Mouse (Mus musculus) urinary bladder, postnatal 14 days (tissue): ENCODE measurements at regions not wholly inside any gene's neighbourhood (a gene's known extent, or its start where the extent isn't known, plus 50 kb on each side); places are given as distances from the start of the nearest gene placed in this dataset.

Experiments used
- DNase-seq: peaks from one replicate; pipeline ENCODE4 v3.0.0; 2021; ENCODE audit warnings: low spot score

- no peak for DNase-seq
Observed at GRCm38 (mm10) chr8:125367374-125367773, 202.2 kb downstream of the Sipa1l2 start.

DNA sequence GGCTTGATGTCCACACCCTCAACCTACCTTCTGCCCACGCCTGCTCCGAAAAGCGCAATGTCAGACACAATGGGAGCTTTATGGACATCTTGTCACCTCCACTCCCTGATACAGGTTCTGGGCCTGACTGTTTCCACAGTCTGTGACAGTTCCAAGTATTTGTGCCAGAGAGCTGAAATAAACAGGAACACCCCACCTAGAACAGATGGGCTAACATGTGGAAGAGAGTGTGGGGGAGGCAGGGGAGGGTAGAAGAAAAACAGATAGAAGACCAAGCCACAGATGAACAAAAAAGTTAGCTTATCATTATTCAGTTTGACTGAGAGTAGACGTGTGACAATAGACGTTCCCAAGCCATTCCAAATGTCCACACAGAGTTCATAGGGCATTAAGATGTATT is 204.6 kb downstream of the Sipa1l2 start:
- no peak for DNase-seq

DNA sequence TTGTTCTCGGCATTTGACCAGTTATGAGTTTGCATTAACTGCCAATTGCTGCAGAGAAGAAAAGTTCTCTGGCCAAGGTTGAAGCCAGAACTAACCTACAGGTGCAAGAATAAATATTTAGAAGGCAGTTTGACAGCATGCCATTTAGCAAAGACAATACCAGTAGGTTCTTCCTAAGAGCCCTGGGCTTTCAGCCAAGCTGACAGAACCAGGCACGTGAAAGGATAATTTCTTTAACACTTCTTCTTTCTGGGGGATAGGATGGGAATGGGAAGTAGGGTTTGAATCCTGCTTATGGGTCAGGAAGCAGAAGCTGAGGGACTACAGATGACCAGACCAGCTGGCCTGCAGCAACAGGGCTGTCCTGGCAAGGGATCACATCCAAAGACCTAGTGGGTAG is 210.2 kb downstream of the Sipa1l2 start:
- DNase-seq: no peak

GRCm38 (mm10) chr8:125357759-125358158 is 211.8 kb downstream of the Sipa1l2 start:
- DNase-seq: no peak

GRCm38 (mm10) chr8:125355059-125355509 is 214.5 kb downstream of the Sipa1l2 start:
- DNase-seq: no peak

DNA sequence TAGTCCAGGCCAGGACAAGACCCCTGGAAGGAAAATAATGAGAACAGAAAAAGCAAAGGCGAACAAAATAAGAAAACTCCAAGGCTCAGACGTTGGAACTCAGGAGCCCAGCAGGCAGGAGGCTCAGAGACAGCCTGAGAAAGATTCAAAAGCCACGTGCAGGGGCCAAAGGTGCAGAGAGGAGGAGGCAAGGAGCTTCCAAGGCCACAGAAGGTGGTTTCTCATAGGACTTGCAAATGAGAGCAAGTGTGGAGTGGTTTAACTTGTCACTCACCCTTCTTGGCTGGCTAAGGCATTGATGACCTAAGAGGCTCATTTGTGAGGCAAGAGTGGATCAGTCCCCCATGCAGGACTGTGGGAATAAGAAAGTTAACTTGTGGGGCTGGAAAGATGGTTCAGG is 217.3 kb downstream of the Sipa1l2 start:
- no peak for DNase-seq

- DNase-seq: no peak
Observed at GRCm38 (mm10) chr8:125351486-125352032, 218.0 kb downstream of the Sipa1l2 start.

DNA sequence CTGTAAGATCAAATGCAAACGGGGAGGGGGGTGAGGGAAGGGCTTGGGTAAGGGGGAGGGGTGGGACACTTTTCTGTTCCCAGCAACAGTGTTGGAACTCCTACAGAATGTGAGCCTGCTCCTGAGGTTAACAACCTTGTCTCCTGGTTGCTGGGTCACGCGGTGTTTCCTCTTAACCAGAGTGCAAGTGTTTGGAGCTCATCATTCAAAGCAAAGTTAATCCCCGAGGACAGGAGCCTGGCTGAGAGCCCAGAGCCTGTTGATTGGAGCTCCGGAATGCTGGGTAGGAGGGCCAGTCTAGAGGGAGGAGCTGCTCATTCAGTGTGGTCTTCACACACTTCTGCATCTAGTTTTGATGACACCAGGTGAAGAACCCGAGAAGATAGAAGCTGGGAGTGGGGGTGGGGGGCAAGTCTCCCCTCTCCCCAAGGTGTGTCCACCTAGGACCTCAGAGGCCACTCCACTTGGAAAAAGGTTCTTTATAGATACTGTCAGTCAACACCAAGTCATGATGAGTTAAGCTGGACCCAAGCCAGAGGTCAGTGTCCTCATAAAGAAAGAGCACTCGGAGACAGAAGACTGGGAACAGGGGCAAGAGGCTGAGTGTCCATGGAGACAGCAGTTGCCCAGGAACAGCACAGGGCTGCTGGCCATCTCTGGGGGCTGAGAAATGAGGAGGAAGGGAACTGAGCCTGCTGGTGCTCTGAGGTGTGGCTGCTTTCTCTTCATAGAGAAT is 220.2 kb downstream of the Sipa1l2 start:
- DNase-seq: peak; percentile 67

DNA sequence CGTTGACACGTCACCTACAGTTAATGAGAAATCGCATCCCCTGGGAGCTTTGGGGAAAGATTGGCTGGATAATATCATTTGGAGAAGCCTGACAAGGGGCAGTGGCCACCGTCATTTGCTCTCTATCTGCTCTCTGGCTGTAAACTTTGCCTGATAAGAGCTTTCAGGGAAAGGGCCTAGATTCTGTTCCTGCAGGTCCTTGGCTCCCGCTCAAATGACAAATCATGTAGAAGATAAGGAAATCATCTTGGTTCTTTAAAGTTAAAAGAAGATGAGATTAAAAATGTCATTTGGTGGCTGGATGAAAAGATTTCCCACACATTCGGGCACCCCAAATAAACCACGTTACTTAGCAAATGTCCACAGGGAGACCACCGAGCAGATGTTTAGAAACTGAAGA is 223.4 kb downstream of the Sipa1l2 start:
- no peak for DNase-seq

DNA sequence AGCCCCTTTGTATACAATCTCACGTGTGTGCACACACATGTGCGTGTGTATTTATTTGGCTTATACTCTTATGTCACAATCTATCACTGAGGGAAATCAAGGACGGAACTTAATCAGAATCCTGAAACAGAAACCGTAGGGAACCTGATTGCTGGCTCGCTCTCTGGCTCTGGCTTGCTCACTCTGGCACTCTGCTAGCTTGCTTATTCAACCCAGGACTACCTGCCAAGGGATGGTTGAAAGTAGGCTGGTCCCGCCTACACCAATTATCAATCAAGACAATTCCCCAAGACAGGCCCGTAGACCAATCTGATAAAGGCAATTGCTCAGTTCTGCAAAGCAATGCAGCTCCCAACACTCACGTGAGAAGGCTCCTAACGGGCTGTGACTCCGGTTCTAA is 224.0 kb downstream of the Sipa1l2 start:
- DNase-seq: no peak

DNA sequence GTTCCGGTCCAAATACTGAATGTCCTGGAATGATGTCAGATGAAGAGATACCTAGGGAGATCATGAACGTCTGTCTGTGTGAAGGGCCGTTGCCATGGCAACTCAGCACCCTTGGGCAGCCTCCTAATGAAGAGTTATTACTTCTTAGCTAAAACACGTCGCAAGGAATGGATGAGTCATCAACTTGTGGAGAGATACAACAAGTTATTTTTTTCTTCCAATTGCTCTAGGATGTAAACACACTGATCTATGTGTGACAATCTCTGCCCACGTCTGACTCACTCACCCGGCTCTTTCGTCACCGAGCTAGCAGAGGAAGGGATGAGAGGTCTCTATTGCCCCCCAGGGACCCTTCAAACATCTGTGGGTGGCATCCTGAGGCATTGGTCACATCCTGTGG is 225.7 kb downstream of the Sipa1l2 start:
- DNase-seq: peak; percentile 18

DNA sequence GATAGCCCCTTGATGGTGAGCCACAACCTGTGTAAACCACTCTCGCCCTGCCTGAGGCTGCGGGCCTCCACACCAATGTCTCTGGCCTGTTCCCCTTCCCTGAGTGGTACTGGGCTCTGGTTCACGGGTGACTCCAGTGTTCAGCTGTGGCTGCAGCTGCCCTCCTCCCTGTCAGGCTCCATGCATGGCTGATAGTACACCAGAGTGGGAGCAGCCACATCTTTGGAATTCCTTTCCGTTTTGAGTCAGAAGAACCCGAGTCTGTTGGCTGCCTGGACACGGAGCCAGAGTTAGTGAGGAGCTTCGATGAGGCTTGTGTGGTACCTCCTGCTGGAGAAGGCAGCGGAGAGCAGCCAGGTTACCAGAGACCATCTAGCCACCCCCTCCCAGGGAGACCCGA is 227.1 kb downstream of the Sipa1l2 start:
- DNase-seq: no peak

DNA sequence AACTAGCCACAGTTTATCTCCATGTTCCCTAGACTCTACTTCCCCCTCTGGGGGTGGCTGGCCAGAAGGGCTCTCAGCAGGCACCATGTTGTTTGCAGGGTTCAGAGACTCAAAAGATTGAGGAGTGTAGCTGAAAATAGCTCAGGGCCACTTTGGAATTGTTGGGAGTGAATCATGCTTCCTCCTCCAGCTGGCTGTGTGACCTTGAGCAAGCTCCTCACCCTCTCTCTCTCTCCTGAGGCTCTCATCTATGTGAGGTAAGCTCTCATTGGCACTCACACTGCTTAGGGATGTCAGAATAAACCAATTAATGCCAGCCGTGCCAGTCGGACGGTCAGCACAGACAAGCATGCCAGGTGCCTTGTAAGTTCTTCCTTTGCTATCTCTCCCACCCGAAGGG is 228.0 kb downstream of the Sipa1l2 start:
- DNase-seq: no peak

- DNase-seq: peak; percentile 41
Observed at GRCm38 (mm10) chr8:125338222-125338621, 231.4 kb downstream of the Sipa1l2 start.

- DNase-seq: no peak
Observed at GRCm38 (mm10) chr8:125337444-125338077, 232.0 kb downstream of the Sipa1l2 start.

DNA sequence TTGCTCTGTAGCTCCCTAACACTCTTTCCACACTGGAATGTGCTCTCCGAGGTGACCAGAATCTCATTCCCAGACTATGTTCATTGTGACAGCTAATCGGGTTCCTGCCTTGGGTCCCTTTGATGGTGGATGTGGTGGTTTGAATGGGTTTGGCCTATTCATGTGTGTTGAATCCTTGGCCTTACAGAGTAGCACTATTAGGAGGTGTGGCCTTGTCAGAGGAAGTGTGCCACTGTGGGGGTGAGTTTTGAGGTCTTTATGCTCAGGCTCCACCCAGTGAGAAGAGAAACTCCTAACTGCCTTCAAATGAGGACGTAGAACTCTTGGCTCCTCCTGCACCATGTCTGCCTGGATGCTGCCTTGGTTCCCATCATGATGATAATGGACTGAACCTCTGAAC is 232.8 kb downstream of the Sipa1l2 start:
- no peak for DNase-seq

GRCm38 (mm10) chr8:125335575-125336370 is 233.8 kb downstream of the Sipa1l2 start:
- no peak for DNase-seq

- DNase-seq: no peak
Observed at GRCm38 (mm10) chr8:125335171-125335570, 234.4 kb downstream of the Sipa1l2 start.

- DNase-seq: no peak
Observed at GRCm38 (mm10) chr8:125330638-125331037, 239.0 kb downstream of the Sipa1l2 start.

GRCm38 (mm10) chr8:125328650-125329049 is 241.0 kb downstream of the Sipa1l2 start:
- no peak for DNase-seq

GRCm38 (mm10) chr8:125327551-125328262 is 241.9 kb downstream of the Sipa1l2 start:
- no peak for DNase-seq

DNA sequence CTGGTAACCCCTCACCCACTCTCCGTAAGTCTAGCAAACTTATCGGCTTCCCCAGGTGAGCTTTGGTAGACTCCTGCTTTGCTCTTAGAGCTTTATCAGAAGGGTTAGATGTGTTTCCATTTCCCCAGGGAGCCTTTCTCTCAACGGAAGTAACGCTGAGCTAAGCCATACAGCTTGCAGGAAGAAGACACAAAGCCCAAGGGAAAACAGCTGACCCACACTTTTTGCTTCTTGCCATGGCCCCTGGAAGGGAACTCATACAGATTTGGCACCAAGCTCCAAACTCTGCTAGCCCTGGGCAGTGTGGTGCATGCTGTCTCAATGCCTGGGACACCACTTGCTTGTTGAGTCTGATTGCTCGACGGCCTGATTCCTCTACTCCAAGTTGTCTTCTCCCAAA is 242.6 kb downstream of the Sipa1l2 start:
- DNase-seq: no peak
